Mouse (Mus musculus) neutrophil, adult 5-6 weeks (primary cell): ENCODE measurements at regions not wholly inside any gene's neighbourhood (a gene's known extent, or its start where the extent isn't known, plus 50 kb on each side); places are given as distances from the start of the nearest gene placed in this dataset.

ENCODE experiments used
- ATAC-seq: fragments of 151-379, 151-347 bp; 2 replicates; pipeline ENCODE4 v1.8.0; 2017; ENCODE audit warnings: mild to moderate bottlenecking, moderate TSS enrichment; ENCODE audit not compliant: insufficient number of reproducible peaks, poor library complexity, low FRiP score, severe bottlenecking; ENCODE audit errors: extremely low read depth

DNA sequence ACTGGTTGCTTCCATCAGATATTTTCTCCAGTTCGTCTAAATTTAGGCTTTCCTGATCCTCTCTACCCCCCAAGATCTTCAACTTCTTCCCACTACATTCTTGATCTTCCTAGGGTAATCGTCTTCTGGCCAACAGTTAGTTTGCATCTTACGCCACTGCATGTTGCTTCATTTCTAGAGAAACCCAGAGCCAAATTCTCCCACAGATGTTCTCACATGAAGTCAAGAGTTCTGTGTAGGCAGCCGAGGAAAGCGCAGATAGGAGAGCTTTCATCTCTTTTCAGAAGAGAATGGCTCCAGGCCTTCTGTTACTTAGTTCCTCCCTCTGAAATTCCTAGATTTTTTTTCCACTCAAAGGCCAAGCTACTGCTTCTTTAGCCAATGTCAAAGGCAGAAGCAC lies 179.9 kb downstream of the Fgf10 start:
- no peak for ATAC-seq

DNA sequence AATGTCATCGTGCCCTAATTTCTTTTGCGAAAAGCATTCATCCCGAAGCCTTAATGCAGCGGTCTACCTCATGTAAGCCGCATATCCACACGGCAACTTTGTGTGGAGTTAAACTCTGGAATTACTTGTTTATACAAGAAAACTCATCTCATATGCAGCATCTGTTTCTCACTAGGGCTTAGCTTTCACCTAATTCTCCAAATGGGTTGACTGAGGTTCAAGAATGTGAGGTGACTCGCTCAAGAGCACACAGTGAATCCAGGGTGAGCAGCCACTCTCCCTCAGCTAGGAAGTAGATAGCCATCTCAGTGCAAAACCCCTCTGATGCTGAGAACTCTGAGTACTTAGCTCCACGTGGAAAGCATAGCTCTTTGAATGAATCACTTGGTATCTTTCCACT lies 181.1 kb downstream of the Fgf10 start:
- ATAC-seq: no peak

DNA sequence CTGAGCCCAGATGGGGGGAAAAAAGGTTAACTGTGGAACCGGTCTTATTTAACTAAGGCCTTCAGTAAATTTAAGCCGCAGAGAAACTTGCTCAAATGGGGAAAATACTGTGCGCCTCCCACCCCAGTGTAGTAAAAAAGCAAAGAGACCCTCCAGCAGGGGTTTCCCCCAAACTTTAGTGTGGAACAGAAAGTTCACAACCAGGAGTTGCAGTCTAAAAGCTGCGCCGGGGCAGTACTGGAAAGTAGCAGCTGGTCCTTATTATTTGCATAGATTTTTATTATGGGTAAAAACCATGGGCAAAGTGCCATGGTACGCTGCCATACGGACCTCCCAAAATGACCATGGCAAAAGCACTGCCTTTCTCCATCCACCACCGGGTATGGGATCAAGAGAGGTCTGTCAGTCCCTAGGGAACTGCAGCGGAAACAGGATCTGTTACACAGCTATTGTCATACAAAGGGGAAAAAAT lies 216.8 kb downstream of the Fgf10 start:
- ATAC-seq: no peak

DNA sequence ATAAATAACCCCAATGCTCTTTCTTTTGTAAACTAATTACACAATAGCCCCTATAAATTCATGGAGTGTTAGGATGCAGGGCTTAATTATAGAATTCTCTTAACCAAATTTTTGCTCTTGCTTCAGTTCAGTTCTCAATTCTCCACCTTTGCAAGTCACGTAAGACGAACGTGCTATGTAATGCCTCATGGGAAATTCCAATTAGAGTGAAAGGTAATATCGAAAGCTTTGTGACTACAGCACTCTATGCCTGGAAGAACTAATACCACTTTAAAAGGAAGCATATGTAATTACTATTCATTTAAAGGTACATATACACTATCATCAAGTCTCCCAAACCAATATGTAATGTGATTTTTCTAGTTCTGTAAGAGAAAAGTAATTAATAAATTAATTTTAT lies 225.5 kb downstream of the Fgf10 start:
- ATAC-seq: no peak

DNA sequence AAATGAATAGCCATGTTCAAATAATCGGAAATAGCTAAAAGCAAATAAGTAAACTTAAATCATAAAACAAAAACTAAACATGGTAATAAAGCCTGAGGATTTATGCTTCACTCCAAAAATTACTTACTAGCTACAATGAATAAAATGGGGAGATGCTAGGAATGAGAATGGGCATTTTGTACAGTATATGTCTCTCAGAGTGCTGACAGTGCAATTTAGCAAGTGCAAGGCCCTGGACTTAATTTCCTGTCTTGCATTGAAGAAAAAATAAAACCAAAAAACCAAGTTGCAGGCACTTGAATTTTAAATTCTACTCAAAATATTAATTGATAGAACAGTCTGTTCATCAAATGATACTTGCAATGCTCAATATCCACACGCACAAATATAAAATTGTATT lies 232.4 kb downstream of the Fgf10 start:
- no peak for ATAC-seq

DNA sequence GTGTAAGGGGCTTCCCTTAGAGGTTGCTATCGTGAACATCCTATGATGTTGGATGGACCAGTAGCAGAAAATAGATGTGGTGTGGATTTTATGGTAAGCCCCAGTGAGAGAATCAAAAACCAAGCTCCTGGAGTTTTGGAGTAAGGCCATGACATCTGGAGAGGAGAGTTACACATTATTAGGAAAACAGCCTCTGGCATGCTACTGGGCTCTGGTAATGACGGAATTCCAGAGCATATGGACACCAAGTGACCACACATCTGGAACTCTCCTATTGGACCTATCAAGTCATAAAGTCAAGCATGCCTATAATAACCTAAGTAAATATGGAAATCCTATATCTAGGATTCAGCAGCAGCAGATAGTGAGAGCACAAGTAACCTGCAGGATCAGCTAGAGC lies 240.8 kb downstream of the Fgf10 start:
- no peak for ATAC-seq

DNA sequence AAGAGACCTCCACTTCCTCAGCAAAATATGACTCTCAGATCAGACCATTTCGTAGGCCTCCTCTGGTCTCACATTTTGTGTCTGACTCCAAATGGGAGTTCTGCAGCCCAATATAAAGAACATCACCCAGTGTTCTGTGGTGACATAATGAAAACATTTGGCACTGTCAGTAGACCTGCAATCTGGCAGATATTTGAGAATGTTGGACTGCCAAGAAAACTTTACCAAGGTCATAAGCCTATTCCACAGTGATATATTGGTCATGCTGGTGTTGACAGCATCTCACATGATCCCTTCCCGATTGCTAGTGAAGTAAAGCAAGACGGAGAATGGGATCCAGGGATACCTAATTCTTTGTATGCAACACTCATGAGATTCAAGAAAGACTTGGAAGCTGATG lies 271.2 kb downstream of the Fgf10 start:
- no peak for ATAC-seq

DNA sequence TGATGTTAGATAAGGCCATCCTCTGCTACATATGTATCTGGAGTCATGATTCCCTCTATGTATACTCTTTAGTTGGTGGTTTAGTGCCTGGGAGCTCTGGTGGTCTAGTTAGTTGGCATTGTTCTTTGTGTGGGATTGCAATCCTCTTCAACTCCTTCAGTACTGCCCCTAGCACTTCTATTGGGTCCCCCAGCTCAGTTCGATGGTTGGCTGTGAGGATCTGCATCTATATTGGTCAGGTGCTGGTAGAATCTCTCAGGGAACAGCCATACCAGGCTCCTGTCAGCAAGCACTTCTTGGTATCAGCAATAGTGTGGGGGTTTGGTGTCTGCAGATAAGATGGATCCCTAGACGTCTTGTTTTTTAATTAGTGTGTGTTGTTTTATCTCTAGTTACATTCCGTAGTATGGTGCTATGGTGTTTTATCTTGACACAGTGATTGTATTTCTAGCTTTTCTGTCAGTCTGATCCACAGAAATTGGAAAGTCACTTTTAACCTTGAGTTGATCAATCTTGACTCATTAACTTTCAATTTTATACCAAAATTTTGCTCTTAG lies 296.6 kb downstream of the Fgf10 start:
- no peak for ATAC-seq

DNA sequence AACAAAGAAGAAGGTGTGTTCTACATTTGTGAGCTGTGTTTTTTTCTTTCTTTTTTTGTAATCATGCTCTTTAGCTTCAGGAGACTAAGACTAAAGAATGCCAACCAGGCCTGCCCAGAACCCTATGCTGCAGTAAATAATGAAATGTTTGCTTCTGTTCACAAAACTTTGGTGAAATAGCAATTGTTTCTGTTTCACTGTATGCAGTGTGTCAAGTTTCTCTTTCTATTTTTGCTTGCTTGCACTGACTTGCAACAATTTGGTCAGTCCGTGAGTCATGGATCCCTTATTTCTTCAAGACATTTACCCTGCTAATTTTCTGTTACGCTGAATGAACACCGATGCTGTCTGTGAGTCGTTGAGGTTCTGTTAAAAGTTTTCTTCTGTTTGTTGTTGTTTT lies 298.1 kb downstream of the Fgf10 start:
- no peak for ATAC-seq

DNA sequence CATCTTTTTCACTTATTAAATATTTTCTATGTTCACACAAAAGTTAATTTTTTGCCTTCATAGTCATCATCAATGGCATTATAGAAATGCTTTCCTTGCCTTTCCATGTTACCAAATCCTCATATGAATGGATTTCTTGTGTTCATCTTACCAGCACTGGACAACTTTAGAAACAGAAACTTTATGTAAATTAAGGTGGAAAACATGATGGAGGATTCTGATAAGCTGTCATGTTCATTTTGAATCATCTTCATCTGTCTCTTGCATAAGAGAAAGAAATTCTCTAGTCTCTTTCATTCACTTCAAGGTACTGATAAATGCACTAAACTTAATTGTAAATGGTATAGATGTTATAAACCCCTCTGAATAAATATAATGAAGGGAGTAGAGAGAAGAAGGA lies 305.4 kb downstream of the Fgf10 start:
- no peak for ATAC-seq

DNA sequence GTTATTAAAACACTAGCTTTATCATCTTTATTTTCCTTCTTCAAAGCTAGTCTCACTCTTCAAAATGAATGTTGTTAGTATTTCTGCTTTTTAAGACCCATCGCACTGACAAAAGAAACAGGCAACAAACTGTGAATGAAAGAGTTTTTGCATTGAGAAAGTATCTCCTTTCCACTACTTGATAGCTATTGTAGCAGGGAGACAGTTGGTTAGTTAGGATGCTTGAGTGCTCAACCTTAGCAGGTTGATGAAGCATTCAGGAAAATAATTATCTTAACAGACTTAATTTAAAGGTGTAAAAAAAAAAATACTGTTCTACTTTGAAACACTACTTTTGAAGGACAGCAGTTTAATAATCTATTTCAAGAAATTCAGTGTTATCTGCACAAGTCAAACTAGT lies 305.9 kb downstream of the Fgf10 start:
- no peak for ATAC-seq

DNA sequence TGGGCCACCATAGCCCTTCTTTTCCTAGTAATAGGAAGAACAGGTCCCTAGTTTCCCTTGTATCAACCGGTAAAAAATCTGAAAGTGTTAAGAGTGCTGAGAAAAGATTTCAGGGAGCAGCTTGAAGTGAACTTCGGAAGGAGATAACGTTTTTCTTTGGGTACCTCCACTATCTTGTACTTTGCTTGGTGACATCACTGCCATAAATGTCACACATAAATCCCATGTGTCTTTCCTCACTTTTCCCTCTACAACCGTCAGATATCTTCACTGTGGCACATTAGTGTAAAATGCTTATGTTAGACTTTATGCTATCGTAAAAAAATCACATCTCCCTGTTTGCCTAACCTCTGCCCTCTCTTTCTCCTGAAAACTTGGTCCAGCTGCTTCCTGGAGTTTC lies 309.9 kb downstream of the Fgf10 start:
- no peak for ATAC-seq

DNA sequence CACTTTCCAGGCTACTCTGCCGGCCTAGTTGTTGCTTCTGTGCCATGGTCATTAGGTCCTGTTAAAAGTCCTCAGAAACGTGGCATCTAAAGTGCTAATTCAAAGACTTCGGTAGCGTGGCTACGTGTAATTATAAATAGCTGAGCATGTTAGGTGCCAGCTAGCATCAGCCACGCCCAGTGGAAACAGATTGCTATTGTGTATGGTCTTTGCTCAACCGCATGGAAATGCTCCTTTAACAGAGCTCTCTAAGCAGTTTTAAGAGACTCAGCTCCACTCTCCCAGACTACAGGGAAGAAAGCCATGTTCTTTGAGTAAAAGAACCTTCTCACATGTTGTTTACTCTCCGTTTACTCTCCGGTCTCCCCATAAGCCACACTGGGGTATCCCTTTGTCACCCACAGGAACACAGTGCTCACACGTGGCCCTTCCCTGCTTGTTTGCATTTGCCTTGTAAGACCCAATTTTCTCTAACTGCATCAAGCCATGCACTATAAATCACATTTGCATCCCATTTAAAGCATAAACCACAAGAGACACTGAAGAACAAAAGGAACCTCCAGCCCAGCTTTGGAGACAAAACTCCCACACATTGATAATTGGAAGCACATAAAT lies 311.7 kb downstream of the Fgf10 start:
- ATAC-seq: no peak

DNA sequence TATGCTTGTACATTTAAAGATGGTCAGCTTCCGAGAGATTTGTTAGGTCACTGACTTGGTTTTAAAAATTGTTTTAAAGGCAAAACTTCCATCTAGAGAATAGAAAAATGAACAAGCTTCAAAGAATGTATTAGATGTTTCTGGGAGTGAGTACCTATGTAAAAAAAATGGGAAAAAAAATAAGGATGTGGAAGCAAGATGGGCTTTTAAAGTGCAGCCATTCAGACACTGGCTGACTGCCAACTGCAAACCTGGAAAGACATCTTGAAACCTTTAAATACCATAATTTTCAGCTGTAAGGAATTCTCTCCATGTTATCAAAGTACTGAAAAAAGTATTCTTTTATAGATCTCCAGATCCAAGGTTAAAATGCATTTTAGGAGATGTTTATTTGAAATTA lies 315.7 kb downstream of the Fgf10 start:
- ATAC-seq: no peak

DNA sequence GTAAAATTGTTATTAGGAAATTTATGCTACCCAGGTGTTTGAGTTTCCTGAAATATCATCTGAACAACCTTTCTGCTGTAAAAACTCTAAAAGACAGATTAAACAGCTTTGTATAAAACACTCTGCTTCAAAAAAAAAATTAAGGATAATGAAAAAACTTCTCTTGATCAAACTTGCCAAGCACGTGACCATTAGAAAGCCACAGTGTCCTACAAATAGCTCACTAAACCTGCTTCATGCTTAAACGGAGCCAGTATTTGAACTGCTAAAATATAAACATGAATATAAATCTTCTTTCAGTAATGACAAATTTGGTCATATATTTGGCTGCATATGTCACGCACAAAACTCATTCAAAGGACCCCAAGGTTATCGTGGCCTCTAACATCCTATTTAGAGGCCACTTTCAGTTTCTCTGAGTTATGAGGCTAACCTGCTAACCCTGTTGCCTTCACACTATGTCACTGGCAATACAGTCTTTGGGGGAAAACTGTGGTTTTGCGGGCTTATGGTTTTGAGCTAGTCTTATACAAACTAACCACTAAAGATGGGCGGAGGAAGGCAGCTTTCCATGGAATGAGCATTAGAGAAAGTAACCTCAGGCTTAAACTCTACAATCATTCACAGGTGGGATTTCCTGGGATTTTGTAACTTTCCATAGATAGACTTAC lies 355.8 kb downstream of the Fgf10 start:
- ATAC-seq: no peak

DNA sequence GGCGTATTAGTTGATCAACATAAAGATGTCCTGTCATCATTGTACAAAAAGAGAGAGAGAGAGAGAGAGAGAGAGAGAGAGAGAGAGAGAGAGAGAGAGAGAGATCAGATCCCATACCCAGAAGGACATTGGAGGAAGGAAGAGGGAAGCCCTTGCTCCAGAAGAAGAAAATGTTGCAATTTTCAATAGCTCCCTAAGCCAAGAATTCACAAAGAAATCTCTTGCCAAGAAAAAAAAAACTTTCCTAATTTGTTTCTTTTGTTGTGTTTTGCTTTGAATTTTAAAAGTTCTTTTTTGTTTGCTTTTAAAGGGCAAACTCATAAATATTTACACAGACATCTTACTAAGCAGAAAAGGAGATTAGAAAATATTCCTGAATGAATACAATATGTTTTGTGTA lies 370.0 kb downstream of the Fgf10 start:
- no peak for ATAC-seq

DNA sequence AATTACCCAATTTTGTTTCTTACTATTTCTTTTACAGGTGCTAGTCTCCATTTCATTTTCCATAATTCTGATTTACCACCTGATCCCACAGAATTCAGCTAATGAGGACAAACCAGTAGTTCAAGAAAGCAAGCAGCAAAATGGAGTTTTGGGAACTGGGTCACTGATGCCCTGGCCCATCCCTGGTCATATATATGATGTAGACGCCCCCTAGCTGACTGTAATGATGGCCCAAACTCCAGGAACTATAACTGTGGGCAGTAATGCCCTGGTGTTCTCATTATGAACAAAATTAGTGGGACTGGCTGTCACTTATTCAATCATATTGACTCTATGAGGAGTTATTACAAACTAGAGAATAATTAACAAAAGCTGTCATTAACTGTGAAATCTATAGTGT lies 375.5 kb downstream of the Fgf10 start:
- no peak for ATAC-seq

DNA sequence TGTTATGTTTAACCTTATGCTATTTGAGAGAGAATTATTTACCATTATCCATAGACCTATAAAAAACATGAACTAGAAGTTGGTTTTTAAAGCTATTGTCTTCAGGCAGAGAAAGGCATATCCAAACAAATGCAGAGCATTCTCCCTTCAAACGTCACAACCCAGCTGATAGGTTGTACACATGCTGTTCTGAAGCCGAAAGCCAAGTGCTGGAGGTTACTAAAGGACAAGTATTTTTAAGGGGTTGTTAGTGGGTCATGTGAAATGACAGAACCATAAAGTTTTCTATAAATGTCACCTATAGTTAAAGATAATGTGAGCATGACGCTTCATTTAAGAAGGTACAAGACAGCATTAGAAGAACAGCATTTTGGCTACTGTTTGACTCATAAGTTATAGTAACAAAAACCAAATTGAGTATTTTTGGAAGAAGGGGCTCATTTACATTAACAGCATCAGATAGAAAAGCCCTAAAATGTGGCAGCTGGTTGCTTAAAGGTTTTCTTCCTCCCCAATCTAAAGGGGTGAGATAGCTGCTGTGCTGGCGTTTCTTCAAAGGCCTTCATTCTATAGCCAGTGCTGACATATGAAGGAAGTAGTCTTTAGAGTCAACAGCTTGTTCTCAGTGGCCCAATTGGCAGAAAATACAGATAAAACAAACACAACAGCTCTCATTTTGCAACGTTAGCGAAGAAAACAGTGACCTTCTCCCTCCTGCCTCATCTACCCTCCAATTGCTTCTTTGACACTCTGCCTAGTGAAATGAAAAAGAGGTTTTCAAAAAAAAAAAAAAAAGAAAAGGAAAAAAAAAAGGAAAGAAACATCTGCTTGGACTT lies 359.4 kb upstream of the Paip1 start:
- no peak for ATAC-seq

DNA sequence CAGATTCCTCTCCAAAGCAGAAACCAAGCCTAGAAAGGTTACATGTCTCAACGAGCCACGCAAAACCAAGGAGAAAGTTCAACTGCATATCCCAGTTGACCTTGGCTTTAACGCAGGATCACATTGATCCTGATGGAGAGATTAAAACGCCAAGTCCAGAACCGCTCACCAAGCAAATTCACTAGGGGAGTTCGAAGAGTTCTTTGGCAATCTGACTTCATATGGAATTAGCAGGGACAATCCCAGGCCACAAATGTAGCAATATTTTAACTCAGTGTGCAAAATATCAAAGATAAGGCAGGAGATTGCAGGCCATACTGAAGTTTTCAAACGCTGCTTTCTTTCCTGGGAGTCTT lies 358.8 kb upstream of the Paip1 start:
- no peak for ATAC-seq

DNA sequence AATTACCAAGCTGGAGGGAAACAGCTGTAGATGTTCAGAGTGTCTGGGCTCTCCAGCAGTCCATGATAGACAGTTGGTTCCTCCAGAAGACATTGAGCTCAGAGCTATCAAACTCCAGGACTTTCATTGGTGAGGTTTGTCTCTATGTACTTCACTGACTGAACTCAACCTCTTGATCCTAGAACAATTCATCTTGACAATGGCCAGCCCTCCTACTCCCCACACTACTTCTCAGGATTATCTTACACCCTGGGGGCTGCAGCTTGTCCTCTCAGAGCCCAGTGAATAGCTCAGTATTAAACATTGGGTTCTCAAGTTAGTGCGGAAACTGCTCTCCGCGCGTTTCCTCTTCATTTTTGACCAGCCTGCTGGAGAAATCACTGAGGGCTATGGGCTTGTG lies 349.2 kb upstream of the Paip1 start:
- ATAC-seq: no peak
